Mouse (Mus musculus) kidney, adult 2 months (tissue): ENCODE data around the gene Gm21974.

Source experiments
- CTCF ChIP-seq: fragments of 200-500 bp; conservative IDR thresholded peaks from 2 replicates; pipeline ENCODE4 v1.5.1; 2011; ENCODE audit warnings: low read depth, mild to moderate bottlenecking, control low read depth, low read length, moderate library complexity, mixed read lengths; ENCODE audit not compliant: insufficient read depth, insufficient read length
- POLR2A ChIP-seq: fragments of 200-500 bp; IDR thresholded peaks from one replicate; pipeline ENCODE4 v1.6.1; 2011; ENCODE audit warnings: low read depth, low read length, control low read depth

GRCm38 (mm10) chr7:127923714-127924113 lies 28.5 kb upstream of the Gm21974 start:
- TF ChIP-seq POLR2A (no peak), CTCF (no peak)
